7 mouse cellular contexts compared by ENCODE assay signal in genomic region chr5:72172675-72173074, GRCm38 (mm10). TPM values are rescaled to one million over a fixed set of nuclear protein-coding genes. Genes with fewer than 3 reads are reported as not detected.
DNase-seq lines count a peak whose midpoint lies in the region; ATAC-seq lines count a peak whose summit lies in the region.

No protein-coding gene starts in this region.

- DNase-seq in intestine, embryonic 14.5 days (ENCODE audit: low spot score): peak; percentile 68
- peak; percentile 62 for DNase-seq in CD4-positive helper T cell, adult 2 months (ENCODE audit: low read depth, low spot score)
- DNase-seq in MN1 (ENCODE audit: low spot score): peak; percentile 67
- peak; percentile 40 for DNase-seq in embryo, embryonic 9.5 days (ENCODE audit: extremely low spot score)
- DNase-seq in limb, embryonic 11.5 days (ENCODE audit: low spot score): peak; percentile 46
- DNase-seq in spleen, postnatal 36 days (ENCODE audit: low spot score in 2 of 2): peak; percentile 44 to 61

- H3K4me2 ChIP-seq in intestine, embryonic 14.5 days (ENCODE audit: low read length): no peak overlapping the region
- no peak overlapping the region for H3K4me2 ChIP-seq in intestine, embryonic 15.5 days (replicated peaks)
- no peak overlapping the region for H3K4me2 ChIP-seq in limb, embryonic 11.5 days (ENCODE audit: low read depth, severe bottlenecking)

- 36% methylated on average over 3 of the region's 3 CpGs for WGBS in intestine, embryonic 14.5 days
- 36% methylated on average over 3 of the region's 3 CpGs for WGBS in intestine, embryonic 15.5 days
- 37% methylated on average over 3 of the region's 3 CpGs for WGBS in limb, embryonic 11.5 days

- no peaks in the 10 kb centered on the region for H3K36me3 ChIP-seq in intestine, embryonic 14.5 days (ENCODE audit: control insufficient read depth, insufficient read depth, low read length)
- H3K36me3 ChIP-seq in intestine, embryonic 15.5 days: no peaks in the 10 kb centered on the region
- no peaks in the 10 kb centered on the region for H3K36me3 ChIP-seq in limb, embryonic 11.5 days (ENCODE audit: control insufficient read depth, insufficient read depth, low read length)

- no peak overlapping the region for H3K9ac ChIP-seq in intestine, embryonic 14.5 days (ENCODE audit: low read length)
- H3K9ac ChIP-seq in intestine, embryonic 15.5 days: no peak overlapping the region
- no peak overlapping the region for H3K9ac ChIP-seq in limb, embryonic 11.5 days (ENCODE audit: low read length)

- H3K27me3 ChIP-seq in intestine, embryonic 14.5 days (replicated peaks; ENCODE audit: control insufficient read depth, insufficient read depth, low read length): no peaks in the 10 kb centered on the region
- H3K27me3 ChIP-seq in intestine, embryonic 15.5 days (replicated peaks): no peaks in the 10 kb centered on the region
- H3K27me3 ChIP-seq in limb, embryonic 11.5 days (ENCODE audit: control insufficient read depth, insufficient read depth, low read length): no peaks in the 10 kb centered on the region

- H3K9me3 ChIP-seq in intestine, embryonic 14.5 days (ENCODE audit: control insufficient read depth, low read length): no peaks in the 10 kb centered on the region
- no peaks in the 10 kb centered on the region for H3K9me3 ChIP-seq in intestine, embryonic 15.5 days
- H3K9me3 ChIP-seq in limb, embryonic 11.5 days (ENCODE audit: control insufficient read depth, low read length): no peaks in the 10 kb centered on the region

- H3K4me3 ChIP-seq in intestine, embryonic 14.5 days (ENCODE audit: low read depth, low read length): no peak overlapping the region
- H3K4me3 ChIP-seq in intestine, embryonic 15.5 days (replicated peaks): no peak overlapping the region
- no peak overlapping the region for H3K4me3 ChIP-seq in limb, embryonic 11.5 days (ENCODE audit: low read depth, low read length)

- H3K4me1 ChIP-seq in intestine, embryonic 14.5 days (replicated peaks; ENCODE audit: control insufficient read depth, insufficient read depth, low read length): no peaks in the 10 kb centered on the region
- no peaks in the 10 kb centered on the region for H3K4me1 ChIP-seq in intestine, embryonic 15.5 days (replicated peaks)
- no peaks in the 10 kb centered on the region for H3K4me1 ChIP-seq in limb, embryonic 11.5 days (ENCODE audit: control insufficient read depth, insufficient read depth, low read length)

- no peak overlapping the region for H3K27ac ChIP-seq in intestine, embryonic 14.5 days (ENCODE audit: low read depth)
- no peak overlapping the region for H3K27ac ChIP-seq in intestine, embryonic 15.5 days
- no peak overlapping the region for H3K27ac ChIP-seq in limb, embryonic 11.5 days (replicated peaks; ENCODE audit: low read depth, low read length)

- no peak for ATAC-seq in intestine, embryonic 14.5 days (replicated peaks; ENCODE audit: low FRiP score, low TSS enrichment, low read depth)
- ATAC-seq in intestine, embryonic 15.5 days: no peak
- ATAC-seq in limb, embryonic 11.5 days (ENCODE audit: insufficient number of reproducible peaks, low FRiP score, low TSS enrichment, low read depth): no peak

RNA-seq across cellular contexts. Expression of gene Commd8, which starts 4.7 kb away (rescaled TPM):
- 110 and 126 TPM in 2 replicates for polyA plus RNA-seq in intestine, embryonic 14.5 days (2014; fragmentation: Nextera tagmentation; extraction: Ambion mirVana)
- 120 and 148 TPM in 2 replicates for polyA plus RNA-seq in intestine, embryonic 15.5 days (2015; fragmentation: Nextera tagmentation; extraction: Ambion mirVana)
- polyA plus RNA-seq in limb, embryonic 11.5 days (2014; fragmentation: Nextera tagmentation; extraction: Ambion mirVana): 165 and 170 TPM in 2 replicates
